In the genomic region with DNA sequence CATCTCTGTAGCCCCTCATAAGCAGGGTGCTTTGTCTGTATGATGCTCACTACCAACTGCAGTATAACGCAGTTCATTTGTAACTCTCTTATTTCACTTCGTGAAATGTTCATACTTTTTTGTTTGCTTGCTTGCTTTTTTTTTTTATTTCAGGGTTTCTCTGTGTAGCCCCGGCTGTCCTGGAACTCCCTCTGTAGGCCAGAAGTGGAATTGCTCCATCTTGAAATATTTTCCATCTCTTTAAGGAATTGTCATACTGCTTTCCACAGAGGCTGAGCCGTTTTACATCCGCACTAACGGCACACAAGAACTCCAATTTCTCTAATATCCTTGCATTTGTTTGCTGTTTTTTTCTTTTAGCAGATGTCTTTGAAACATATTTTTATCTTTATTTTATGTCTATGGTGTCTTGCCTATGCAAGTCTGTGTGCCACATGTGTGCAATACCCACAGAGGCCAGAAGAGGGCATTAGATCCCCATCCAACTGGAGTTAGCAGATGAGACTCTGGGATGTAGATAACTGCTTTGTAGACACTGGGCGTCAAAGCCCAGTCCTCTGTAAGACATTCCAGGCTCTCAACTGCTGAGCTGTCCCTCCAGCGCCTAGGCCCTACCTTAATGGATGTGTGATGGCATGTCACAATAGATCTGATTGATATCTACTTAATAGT, we compare ENCODE assay signal across 11 mouse cellular contexts. TPM values are rescaled to one million over a fixed set of nuclear protein-coding genes. Genes with fewer than 3 reads are reported as not detected.
DNase-seq lines count a peak whose midpoint lies in the region; ATAC-seq and TF ChIP-seq lines count a peak whose summit lies in the region.
"Had no signal": no experiment of that assay in that cellular context is flagged by ENCODE, and none has a peak within 500 bp of the region (broad histone marks: within the 10 kb centered on the region; RNA-seq: fewer than 3 reads in every experiment).

No protein-coding gene starts in this region.

- no peak overlapping the region for H3K4me2 ChIP-seq in forebrain, embryonic 11.5 days (ENCODE audit: low read depth, low read length, severe bottlenecking)
- H3K4me2 ChIP-seq in forebrain, embryonic 16.5 days (ENCODE audit: low read length), result no peak overlapping the region
- no peak overlapping the region for H3K4me2 ChIP-seq in liver, embryonic 11.5 days

- no peaks in the 10 kb centered on the region for H3K36me3 ChIP-seq in forebrain, embryonic 11.5 days (ENCODE audit: control insufficient read depth, insufficient read depth, low read length)
- H3K36me3 ChIP-seq in forebrain, embryonic 16.5 days (ENCODE audit: control insufficient read depth, insufficient read depth), result no peaks in the 10 kb centered on the region
- H3K36me3 ChIP-seq in liver, adult 2 months (ENCODE audit: control insufficient read depth, insufficient read depth, low read length), result no peaks in the 10 kb centered on the region
- no peaks in the 10 kb centered on the region for H3K36me3 ChIP-seq in liver, embryonic 11.5 days (ENCODE audit: control insufficient read depth, insufficient read depth, low read length)

- no peak for ATAC-seq in forebrain, embryonic 11.5 days (replicated peaks; ENCODE audit: low FRiP score)
- no peak for ATAC-seq in forebrain, embryonic 16.5 days
- no peak for ATAC-seq in liver, embryonic 11.5 days (replicated peaks; ENCODE audit: low FRiP score)
- ATAC-seq in Patski, result no peak

- CTCF ChIA-PET in Patski (lab: Charles Lee), result interaction anchor here (0.6 to 1.3 kb wide), 5 partner anchors 12 to 320 kb away, joined by 3 to 5 read pairs (median 4); no protein-coding TSS in a partner anchor

- peak; percentile 34; the same call in 1 of the 2 replicates for TF ChIP-seq CTCF in liver, adult 2 months (IDR thresholded peaks at IDR 0.05; ENCODE audit: low read depth, low read length)
- peak; percentile 79 for TF ChIP-seq CTCF in Patski (IDR thresholded peaks at IDR 0.05)

- H3K9ac ChIP-seq in forebrain, embryonic 11.5 days (ENCODE audit: low read length), result no peak overlapping the region
- no peak overlapping the region for H3K9ac ChIP-seq in forebrain, embryonic 16.5 days (replicated peaks; ENCODE audit: low read depth, low read length)
- H3K9ac ChIP-seq in liver, adult 2 months (ENCODE audit: low read depth, low read length), result no peak overlapping the region
- H3K9ac ChIP-seq in liver, embryonic 11.5 days (ENCODE audit: low read depth, low read length), result no peak overlapping the region

- TF ChIP-seq POLR2A in liver, adult 2 months (IDR thresholded peaks at IDR 0.05; ENCODE audit: extremely low read depth, insufficient read depth, low read length), result no peak

- H3K79me2 ChIP-seq in liver, adult 2 months (ENCODE audit: control insufficient read depth, insufficient read depth, low read length), result no peaks in the 10 kb centered on the region

- WGBS in forebrain, embryonic 11.5 days, result 80% methylated on average over 8 of the region's 8 CpGs
- WGBS in forebrain, embryonic 16.5 days, result 83% methylated on average over 8 of the region's 8 CpGs
- WGBS in liver, adult 2 months, result 78% methylated on average over 8 of the region's 8 CpGs
- WGBS in liver, embryonic 11.5 days, result 71% methylated on average over 8 of the region's 8 CpGs

- in situ Hi-C loops in Patski (cut with MboI; ENCODE audit: low pct_unique_long_range_greater_than_20kb), result no loop called here

- POLR2A ChIA-PET in Patski (lab: Charles Lee), result no interaction called here

- no peak overlapping the region for H3K4me3 ChIP-seq in forebrain, embryonic 11.5 days (ENCODE audit: low read depth, low read length)
- no peak overlapping the region for H3K4me3 ChIP-seq in forebrain, embryonic 16.5 days (replicated peaks; ENCODE audit: low read length)
- no peak overlapping the region for H3K4me3 ChIP-seq in liver, adult 2 months (ENCODE audit: insufficient read depth, low read depth, low read length)
- H3K4me3 ChIP-seq in liver, embryonic 11.5 days (ENCODE audit: low read depth, low read length), result no peak overlapping the region

- peak; percentile 58 for DNase-seq in forebrain, embryonic 11.5 days (ENCODE audit: low spot score)
- DNase-seq in liver, adult 2 months (ENCODE audit: extremely low read depth, low read depth, low spot score), result peak; percentile 32
- no peak for DNase-seq in liver, embryonic 11.5 days (ENCODE audit: low spot score)
- peak; percentile 27 for DNase-seq in Patski (ENCODE audit: low read depth, low spot score)
- peak; percentile 9 for DNase-seq in kidney, postnatal 14 days
- DNase-seq in thymus, postnatal 36 days, result peak; percentile 17 to 23
- no peak for DNase-seq in gastrocnemius, postnatal 10 days

- no peak overlapping the region for H3K27ac ChIP-seq in forebrain, embryonic 11.5 days (ENCODE audit: low read depth, low read length)
- H3K27ac ChIP-seq in forebrain, embryonic 16.5 days (ENCODE audit: low read length), result no peak overlapping the region
- no peak overlapping the region for H3K27ac ChIP-seq in liver, adult 2 months (replicated peaks; ENCODE audit: insufficient read depth, low read depth, low read length)
- H3K27ac ChIP-seq in liver, embryonic 11.5 days (ENCODE audit: low read depth, low read length), result no peak overlapping the region

- H3K27me3 ChIP-seq in forebrain, embryonic 11.5 days (ENCODE audit: control insufficient read depth, insufficient read depth, low read length), result no peaks in the 10 kb centered on the region
- H3K27me3 ChIP-seq in forebrain, embryonic 16.5 days (replicated peaks; ENCODE audit: control insufficient read depth, insufficient read depth, low read length), result no peaks in the 10 kb centered on the region
- no peaks in the 10 kb centered on the region for H3K27me3 ChIP-seq in liver, adult 2 months (ENCODE audit: control insufficient read depth, insufficient read depth, low read length)
- H3K27me3 ChIP-seq in liver, embryonic 11.5 days (replicated peaks; ENCODE audit: control insufficient read depth, insufficient read depth, low read length), result no peaks in the 10 kb centered on the region
- no peaks in the 10 kb centered on the region for H3K27me3 ChIP-seq in Patski

- no peaks in the 10 kb centered on the region for H3K4me1 ChIP-seq in forebrain, embryonic 11.5 days (replicated peaks; ENCODE audit: control insufficient read depth, insufficient read depth, low read length)
- H3K4me1 ChIP-seq in forebrain, embryonic 16.5 days (replicated peaks; ENCODE audit: control insufficient read depth, insufficient read depth, low read length), result no peaks in the 10 kb centered on the region
- H3K4me1 ChIP-seq in liver, adult 2 months (ENCODE audit: control insufficient read depth, insufficient read depth, low read length), result no peaks in the 10 kb centered on the region
- no peaks in the 10 kb centered on the region for H3K4me1 ChIP-seq in liver, embryonic 11.5 days (replicated peaks; ENCODE audit: control insufficient read depth, insufficient read depth, low read length)

- H3K9me3 ChIP-seq in forebrain, embryonic 11.5 days (ENCODE audit: control insufficient read depth, low read length), result no peaks in the 10 kb centered on the region; the same call in 1 of the 2 replicates
- no peaks in the 10 kb centered on the region for H3K9me3 ChIP-seq in forebrain, embryonic 16.5 days (ENCODE audit: control insufficient read depth, low read length)
- H3K9me3 ChIP-seq in liver, embryonic 11.5 days (ENCODE audit: control insufficient read depth, low read length), result no peaks in the 10 kb centered on the region

RNA-seq across cellular contexts. Expression of a gene that starts 13.6 kb away (rescaled TPM):
- polyA plus RNA-seq in forebrain, embryonic 11.5 days (2014; fragmentation: Nextera tagmentation; extraction: Ambion mirVana), result not detected in 2 replicates
- polyA plus RNA-seq in forebrain, embryonic 16.5 days (2015; fragmentation: Nextera tagmentation; extraction: Ambion mirVana), result not detected in 2 replicates
- not detected in 2 replicates for total RNA-seq in liver, adult 2 months (2014; rRNA removed)
- polyA plus RNA-seq in liver, adult 2 months (2012; rRNA removed), result not detected in 2 replicates
- not detected in 2 replicates for polyA plus RNA-seq in liver, embryonic 11.5 days (2014; fragmentation: Nextera tagmentation; extraction: Ambion mirVana)
- polyA plus RNA-seq in Patski (2021), result not detected
- total RNA-seq in gastrocnemius, postnatal 10 days (2021), result not detected
- polyA plus RNA-seq: heart, embryonic 16.5 days; lung, embryonic 16.5 days; stomach, embryonic 16.5 days had no signal

RNA-seq across cellular contexts. Expression of a gene that starts 46.1 kb away (rescaled TPM):
- 0.09 and 0.15 TPM in 2 replicates for polyA plus RNA-seq in forebrain, embryonic 11.5 days (2014; fragmentation: Nextera tagmentation; extraction: Ambion mirVana)
- polyA plus RNA-seq in forebrain, embryonic 16.5 days (2015; fragmentation: Nextera tagmentation; extraction: Ambion mirVana), result 0.48 and 0.71 TPM in 2 replicates
- total RNA-seq in liver, adult 2 months (2014; rRNA removed), result 17.0 and 19.0 TPM in 2 replicates
- 16.0 and 21.3 TPM in 2 replicates for polyA plus RNA-seq in liver, adult 2 months (2012; rRNA removed)
- polyA plus RNA-seq in liver, embryonic 11.5 days (2014; fragmentation: Nextera tagmentation; extraction: Ambion mirVana), result 0.21 TPM in 1 of 2 replicates, not detected in the other
- 4.8 TPM for polyA plus RNA-seq in Patski (2021)
- 10 to 100 TPM; 22.3 to 25.7 TPM for total RNA-seq in gastrocnemius, postnatal 10 days (2021)

Comparison
In these comparisons a context has a peak if more than half of its experiments do, and no peak if none do; other contexts are left out.
1. DNase-seq: peak in forebrain, embryonic 11.5 days (single experiment), liver, adult 2 months (single experiment), Patski (single experiment), kidney, postnatal 14 days (single experiment) and thymus, postnatal 36 days (2 of 2); none in liver, embryonic 11.5 days (single experiment) and gastrocnemius, postnatal 10 days (single experiment).